26 mouse cellular contexts compared by ENCODE assay signal in the genomic region with DNA sequence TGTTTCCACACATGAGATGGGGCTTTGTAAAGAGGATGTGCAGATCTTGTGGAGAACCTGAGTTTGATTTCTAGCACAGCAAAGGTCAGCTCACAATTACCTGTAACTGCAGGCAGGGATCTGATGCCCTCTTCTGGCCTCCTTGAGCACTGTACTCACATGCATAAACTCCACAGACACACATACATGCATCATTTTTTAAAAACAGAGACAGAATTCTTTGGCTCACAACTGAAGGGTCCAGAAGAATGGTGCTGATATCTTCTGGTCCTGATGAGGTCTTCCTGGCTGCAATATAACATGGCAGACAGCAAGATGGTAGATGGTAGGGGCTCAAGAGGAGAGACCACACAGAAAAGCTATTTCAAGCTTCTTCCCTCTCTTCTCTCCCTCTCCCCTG. TPM values are rescaled to one million over a fixed set of nuclear protein-coding genes. Genes with fewer than 3 reads are reported as not detected.
DNase-seq lines count a peak whose midpoint lies in the region; ATAC-seq and TF ChIP-seq lines count a peak whose summit lies in the region.
"Had no signal": no experiment of that assay in that cellular context is flagged by ENCODE, and none has a peak within 500 bp of the region (broad histone marks: within the 10 kb centered on the region; RNA-seq: fewer than 3 reads in every experiment).

Gene Cby3, plus strand, starts transcription at position 301 of the 400 bp plus-strand sequence.

- no peak within 1 kb of the TSS for H3K27ac ChIP-seq in intestine, postnatal 0 days (ENCODE audit: low read depth, low read length)
- H3K27ac ChIP-seq in intestine, embryonic 16.5 days (ENCODE audit: low read length) = no peak within 1 kb of the TSS
- H3K27ac ChIP-seq in liver, adult 2 months (replicated peaks; ENCODE audit: insufficient read depth, low read depth, low read length) = peak within 1 kb of the TSS; percentile 42
- H3K27ac ChIP-seq in liver, embryonic 12.5 days = no peak within 1 kb of the TSS
- H3K27ac ChIP-seq in MEL (ENCODE audit: control insufficient read depth, low read depth, low read length) = peak within 1 kb of the TSS; percentile 40
- peak within 1 kb of the TSS; percentile 3; the same call in 1 of the 2 replicates for H3K27ac ChIP-seq in macrophage
- H3K27ac ChIP-seq: embryonic facial prominence, embryonic 13.5 days; forebrain, embryonic 15.5 days; heart, embryonic 13.5 days; hindbrain, embryonic 15.5 days; left cerebral cortex, adult 2 months had no signal

- H3K9me3 ChIP-seq in intestine, postnatal 0 days (ENCODE audit: control insufficient read depth) = no peaks in the 10 kb centered on the region
- no peaks in the 10 kb centered on the region for H3K9me3 ChIP-seq in intestine, embryonic 16.5 days (ENCODE audit: control insufficient read depth, low read length)
- H3K9me3 ChIP-seq in liver, embryonic 12.5 days (replicated peaks) = no peaks in the 10 kb centered on the region
- no peaks in the 10 kb centered on the region for H3K9me3 ChIP-seq in MEL (replicated peaks; ENCODE audit: insufficient read depth, low read length)
- H3K9me3 ChIP-seq: forebrain, embryonic 15.5 days; heart, embryonic 13.5 days; hindbrain, embryonic 15.5 days had no signal

- H3K4me1 ChIP-seq in intestine, postnatal 0 days (replicated peaks; ENCODE audit: control insufficient read depth, insufficient read depth, low read length) = no peaks in the 10 kb centered on the region
- 0 out of 2 replicates have a peak, but pooled peaks cover 4% of the 10 kb centered on the region for H3K4me1 ChIP-seq in intestine, embryonic 16.5 days (ENCODE audit: control insufficient read depth, insufficient read depth, low read length)
- H3K4me1 ChIP-seq in liver, adult 2 months (ENCODE audit: control insufficient read depth, insufficient read depth, low read length) = peaks cover 6% of the 10 kb centered on the region
- peaks cover 12% of the 10 kb centered on the region for H3K4me1 ChIP-seq in liver, embryonic 12.5 days
- peaks cover 10 to 23% of the 10 kb centered on the region in 2 experiments; a peak in 3 of 4 replicates for H3K4me1 ChIP-seq in MEL (ENCODE audit: control insufficient read depth in 1 of 2, insufficient read depth in 2 of 2, low read length in 2 of 2)

- no peak within 1 kb of the TSS for H3K4me2 ChIP-seq in intestine, postnatal 0 days (replicated peaks; ENCODE audit: low read depth)
- H3K4me2 ChIP-seq in intestine, embryonic 16.5 days (ENCODE audit: low read depth, low read length) = no peak within 1 kb of the TSS
- no peak within 1 kb of the TSS for H3K4me2 ChIP-seq in liver, embryonic 12.5 days
- H3K4me2 ChIP-seq: embryonic facial prominence, embryonic 13.5 days; forebrain, embryonic 15.5 days; heart, embryonic 13.5 days; hindbrain, embryonic 15.5 days had no signal

- intact Hi-C loops in heart, postnatal 10 days (cut with DNase I) = no loop called here

- H3K4me3 ChIP-seq in intestine, postnatal 0 days (ENCODE audit: low read depth, low read length) = no peak within 1 kb of the TSS
- no peak within 1 kb of the TSS for H3K4me3 ChIP-seq in intestine, embryonic 16.5 days (ENCODE audit: low read length)
- no peak within 1 kb of the TSS for H3K4me3 ChIP-seq in liver, adult 2 months (ENCODE audit: insufficient read depth, low read depth, low read length)
- no peak within 1 kb of the TSS for H3K4me3 ChIP-seq in liver, embryonic 12.5 days
- H3K4me3 ChIP-seq in MEL (ENCODE audit: control insufficient read depth in 1 of 2, insufficient read depth in 1 of 2, low read depth in 2 of 2, low read length in 2 of 2) (no peak within 1 kb of the TSS), macrophage (ENCODE audit: inconsistent target) (no peak within 1 kb of the TSS)
- H3K4me3 ChIP-seq: embryonic facial prominence, embryonic 13.5 days; forebrain, embryonic 15.5 days; heart, embryonic 13.5 days; hindbrain, embryonic 15.5 days; left cerebral cortex, adult 2 months; megakaryocyte, embryonic 14.5 days had no signal

- TF ChIP-seq EP300 in MEL (IDR thresholded peaks at IDR 0.05; ENCODE audit: low read depth in 1 of 2, low read length in 2 of 2) = no peak

- H3K36me3 ChIP-seq in intestine, postnatal 0 days (ENCODE audit: control insufficient read depth, insufficient read depth) = no peaks in the 10 kb centered on the region
- H3K36me3 ChIP-seq in intestine, embryonic 16.5 days (ENCODE audit: control insufficient read depth, insufficient read depth, low read length) = no peaks in the 10 kb centered on the region
- H3K36me3 ChIP-seq in liver, adult 2 months (ENCODE audit: control insufficient read depth, insufficient read depth, low read length) = no peaks in the 10 kb centered on the region
- H3K36me3 ChIP-seq in liver, embryonic 12.5 days = no peaks in the 10 kb centered on the region
- peaks cover 0 to 13% of the 10 kb centered on the region in 2 experiments; a peak in 1 of 4 replicates for H3K36me3 ChIP-seq in MEL (ENCODE audit: control insufficient read depth in 1 of 2, insufficient read depth in 2 of 2, low read length in 2 of 2)
- no peaks in the 10 kb centered on the region for H3K36me3 ChIP-seq in macrophage (ENCODE audit: inconsistent target)
- H3K36me3 ChIP-seq: embryonic facial prominence, embryonic 13.5 days; forebrain, embryonic 15.5 days; heart, embryonic 13.5 days; hindbrain, embryonic 15.5 days had no signal

- peak; percentile 28 for TF ChIP-seq RAD21 in MEL (IDR thresholded peaks at IDR 0.05; ENCODE audit: low read depth, low read length)

- DNase-seq in liver, adult 2 months (ENCODE audit: extremely low read depth, low read depth, low spot score) = no peak
- peak; percentile 24 for DNase-seq in MEL (ENCODE audit: low read depth, low spot score)
- no peak for DNase-seq in spleen, adult 18-20 months
- DNase-seq in heart, postnatal 10 days = no peak
- DNase-seq: adrenal gland, postnatal 25 days; cerebellum, adult 11-12 months; cerebellum, postnatal 14 days; gastrocnemius, postnatal 14 days; heart, adult 18-20 months; heart, postnatal 4 days; left cerebral cortex, postnatal 4 days; lung, adult 18-20 months; lung, postnatal 14 days; thymus, postnatal 36 days had no signal

- no peaks in the 10 kb centered on the region for H3K27me3 ChIP-seq in intestine, postnatal 0 days (replicated peaks; ENCODE audit: control insufficient read depth, insufficient read depth, low read length)
- H3K27me3 ChIP-seq in intestine, embryonic 16.5 days (replicated peaks; ENCODE audit: control insufficient read depth, insufficient read depth, low read length) = no peaks in the 10 kb centered on the region
- no peaks in the 10 kb centered on the region for H3K27me3 ChIP-seq in liver, adult 2 months (ENCODE audit: control insufficient read depth, insufficient read depth, low read length)
- H3K27me3 ChIP-seq in liver, embryonic 12.5 days (replicated peaks) = peaks cover 19% of the 10 kb centered on the region
- H3K27me3 ChIP-seq in MEL (ENCODE audit: control insufficient read depth in 1 of 2, insufficient read depth in 2 of 2, low read length in 2 of 2) = no peaks in the 10 kb centered on the region
- H3K27me3 ChIP-seq: forebrain, embryonic 15.5 days; hindbrain, embryonic 15.5 days had no signal

- peak; percentile 37 for TF ChIP-seq CTCF in intestine, postnatal 0 days (IDR thresholded peaks at IDR 0.05; ENCODE audit: low read depth)
- no peak for TF ChIP-seq CTCF in liver, adult 2 months (IDR thresholded peaks at IDR 0.05; ENCODE audit: low read depth, low read length)
- peak in 2 of 3 experiments; percentile 31 to 43; a peak in 3 of 6 replicates for TF ChIP-seq CTCF in MEL (IDR thresholded peaks at IDR 0.05 in 2 of 3, conservative IDR thresholded peaks at IDR 0.05 in 1 of 3; ENCODE audit: control insufficient read depth in 1 of 3, insufficient read depth in 1 of 3, low read depth in 2 of 3, low read length in 3 of 3, poor library complexity in 1 of 3, severe bottlenecking in 1 of 3)

- no peak for TF ChIP-seq POLR2A in liver, adult 2 months (IDR thresholded peaks at IDR 0.05; ENCODE audit: extremely low read depth, insufficient read depth, low read length)
- no peak for TF ChIP-seq POLR2A in MEL (IDR thresholded peaks at IDR 0.05; ENCODE audit: control insufficient read depth in 1 of 2, insufficient read depth in 1 of 2, low read depth in 1 of 2, low read length in 2 of 2, poor library complexity in 1 of 2)

- no peak within 1 kb of the TSS for H3K9ac ChIP-seq in intestine, postnatal 0 days (ENCODE audit: low read depth, low read length)
- no peak within 1 kb of the TSS for H3K9ac ChIP-seq in intestine, embryonic 16.5 days (ENCODE audit: low read depth, low read length)
- no peak within 1 kb of the TSS for H3K9ac ChIP-seq in liver, adult 2 months (ENCODE audit: low read depth, low read length)
- no peak within 1 kb of the TSS for H3K9ac ChIP-seq in liver, embryonic 12.5 days
- no peak within 1 kb of the TSS for H3K9ac ChIP-seq in MEL (ENCODE audit: control insufficient read depth, low read depth, low read length, poor library complexity, severe bottlenecking)
- H3K9ac ChIP-seq: embryonic facial prominence, embryonic 13.5 days; forebrain, embryonic 15.5 days; heart, embryonic 13.5 days; hindbrain, embryonic 15.5 days had no signal

- H3K79me2 ChIP-seq in liver, adult 2 months (ENCODE audit: control insufficient read depth, insufficient read depth, low read length) = no peaks in the 10 kb centered on the region
- H3K79me2 ChIP-seq in MEL (ENCODE audit: control insufficient read depth, insufficient read depth, low read length, poor library complexity) (peaks cover 4% of the 10 kb centered on the region; the same call in 1 of the 2 replicates), macrophage (ENCODE audit: inconsistent target) (no peaks in the 10 kb centered on the region)

- ATAC-seq in intestine, postnatal 0 days = no peak
- ATAC-seq in intestine, embryonic 16.5 days = no peak
- no peak for ATAC-seq in liver, embryonic 12.5 days
- ATAC-seq: activated CD4-positive, CD25-positive, alpha-beta regulatory T cell, adult 4 months; CD4-positive, CD25-positive, alpha-beta regulatory T cell, adult 4 months; forebrain, embryonic 15.5 days had no signal

TF ChIP-seq in MEL, 35 proteins besides CTCF, POLR2A, EP300 and RAD21 (continues in another document):
- TF ChIP-seq ZC3H11A (IDR thresholded peaks at IDR 0.05; ENCODE audit: low read depth, low read length) (0 out of 2 replicates have a peak, but pooled peaks have one; percentile 5), CHD2 (IDR thresholded peaks at IDR 0.05; ENCODE audit: low read length) (no peak)

RNA-seq across cellular contexts. Expression of gene Cby3, which starts in this region (rescaled TPM):
- 0.17 and 0.30 TPM in 2 replicates for polyA plus RNA-seq in intestine, postnatal 0 days (2015; fragmentation: Nextera tagmentation; extraction: Ambion mirVana)
- 0.20 and 0.21 TPM in 2 replicates for polyA plus RNA-seq in intestine, embryonic 16.5 days (2015; fragmentation: Nextera tagmentation; extraction: Ambion mirVana)
- not detected in 2 replicates for total RNA-seq in liver, adult 2 months (2014; rRNA removed)
- not detected in 2 replicates for polyA plus RNA-seq in liver, adult 2 months (2012; rRNA removed)
- 0.18 TPM in 1 of 2 replicates, not detected in the other for polyA plus RNA-seq in liver, embryonic 12.5 days (2016; fragmentation: Nextera tagmentation; extraction: Ambion mirVana)
- 0.23 and 0.42 TPM in 2 replicates for total RNA-seq in MEL (2012; rRNA removed)
- polyA plus RNA-seq in MEL (2012; ENCODE audit: insufficient read depth in 1 of 2, insufficient read length in 2 of 2, low read depth in 1 of 2, low replicate concordance in 2 of 2, missing spikeins in 1 of 2) = under 1 TPM in 1 of 2 experiments, not detected in 1; 0.31 TPM
- total RNA-seq in macrophage (2018; cell fraction: chromatin; rRNA removed) = not detected
- total RNA-seq in macrophage (2018; cell fraction: cytosol; rRNA removed) = not detected
- total RNA-seq in macrophage (2018; cell fraction: nucleus; rRNA removed) = not detected
- not detected in 3 replicates for polyA plus RNA-seq in macrophage (2018)
- total RNA-seq in heart, postnatal 10 days (2021) = not detected
- total RNA-seq: adrenal gland, postnatal 25 days; gastrocnemius, postnatal 14 days; heart, adult 18-20 months; heart, postnatal 4 days; left cerebral cortex, adult 2 months; left cerebral cortex, postnatal 4 days had no signal
- polyA plus RNA-seq: activated CD4-positive, CD25-positive, alpha-beta regulatory T cell, adult 4 months; CD4-positive, CD25-positive, alpha-beta regulatory T cell, adult 4 months; heart, embryonic 13.5 days had no signal

Comparison
In these comparisons a context has a peak if more than half of its experiments do, and no peak if none do; other contexts are left out.
1. H3K27ac ChIP-seq: peak in liver, adult 2 months (single experiment) and macrophage (single experiment); none in intestine, postnatal 0 days (single experiment), intestine, embryonic 16.5 days (single experiment) and liver, embryonic 12.5 days (single experiment).
2. Peak in DNase-seq and H3K27ac ChIP-seq in MEL; RNA of the gene not detected or under 1 TPM.